Mouse (Mus musculus): ENCODE data around the gene Aqp9.

Gene Aqp9

DNA sequence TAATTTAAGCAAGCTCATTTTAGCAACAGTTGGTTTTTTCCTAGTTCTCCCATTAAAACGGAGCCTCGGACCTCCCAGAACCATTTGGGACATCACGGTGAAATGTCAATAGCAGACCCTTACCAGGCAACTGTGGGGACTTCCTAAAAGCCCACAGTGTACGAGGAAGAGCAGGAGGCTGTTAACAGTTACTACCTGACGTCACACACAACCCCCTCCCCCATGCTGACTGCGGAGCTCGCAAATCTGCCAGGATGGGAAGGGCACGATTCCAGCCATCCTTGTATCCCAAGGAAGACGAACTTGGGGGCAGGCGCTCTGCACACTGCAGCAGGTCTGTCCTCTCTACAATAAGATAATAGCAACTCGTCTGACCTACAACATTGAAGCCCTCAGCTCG lies at the start of gene Aqp9:
TSS of gene Aqp9 (minus strand) at position 172 of the 400 bp plus-strand sequence.
- DNase-seq = no peak

DNA sequence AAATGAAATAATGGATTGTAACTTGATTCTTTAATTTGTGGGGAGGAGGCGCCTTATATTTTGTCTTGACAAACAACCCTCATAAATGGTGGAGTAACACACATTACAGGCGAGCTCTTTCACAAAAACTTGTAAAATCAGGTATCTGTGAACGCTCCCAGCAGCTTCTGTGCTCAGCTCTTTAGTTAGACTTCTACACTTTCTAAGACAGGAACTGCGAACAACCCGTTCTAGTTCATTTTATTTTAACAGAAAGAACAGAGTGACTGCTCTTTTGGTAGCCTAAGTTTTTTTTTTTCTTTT lies 49.3 kb upstream of the Aqp9 start:
- DNase-seq = no peak

DNA sequence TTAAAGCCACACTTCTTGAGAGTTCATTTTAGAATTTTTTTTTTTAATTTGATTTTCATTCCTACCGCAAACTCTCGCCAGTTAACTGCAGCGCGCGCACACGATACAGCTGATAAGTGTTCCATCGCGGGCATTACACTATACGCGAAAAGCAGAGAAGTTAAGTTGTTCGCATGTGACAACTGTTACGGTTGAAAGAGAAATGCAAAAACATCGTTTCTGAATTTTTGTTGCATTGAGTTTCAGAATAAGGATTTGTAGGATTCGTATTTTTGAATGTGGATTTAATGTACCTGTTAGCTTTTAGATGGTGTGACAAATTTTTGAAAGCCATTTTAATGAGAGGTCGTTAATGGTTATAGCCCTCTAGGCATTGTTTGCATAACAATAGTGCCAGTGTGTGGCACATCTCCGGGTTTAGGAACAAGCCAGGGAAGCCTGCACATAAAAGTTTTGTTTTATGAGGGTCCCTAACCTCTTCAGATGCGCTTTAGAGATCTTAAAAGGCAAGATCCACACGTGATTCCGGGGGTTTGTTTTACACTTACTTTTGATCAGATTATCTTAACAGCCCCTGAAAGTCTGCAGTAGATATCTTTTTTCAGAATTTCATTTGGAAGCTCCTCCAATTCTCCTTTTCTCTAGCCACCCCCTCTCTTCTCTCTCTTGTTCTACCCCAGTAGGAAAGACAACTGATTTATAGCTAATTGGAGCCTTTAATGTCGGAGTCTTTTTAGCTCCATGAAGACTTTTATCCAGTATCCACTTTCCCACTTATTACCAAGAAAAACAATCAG lies 48.7 kb upstream of the Aqp9 start:
- DNase-seq = no peak

DNA sequence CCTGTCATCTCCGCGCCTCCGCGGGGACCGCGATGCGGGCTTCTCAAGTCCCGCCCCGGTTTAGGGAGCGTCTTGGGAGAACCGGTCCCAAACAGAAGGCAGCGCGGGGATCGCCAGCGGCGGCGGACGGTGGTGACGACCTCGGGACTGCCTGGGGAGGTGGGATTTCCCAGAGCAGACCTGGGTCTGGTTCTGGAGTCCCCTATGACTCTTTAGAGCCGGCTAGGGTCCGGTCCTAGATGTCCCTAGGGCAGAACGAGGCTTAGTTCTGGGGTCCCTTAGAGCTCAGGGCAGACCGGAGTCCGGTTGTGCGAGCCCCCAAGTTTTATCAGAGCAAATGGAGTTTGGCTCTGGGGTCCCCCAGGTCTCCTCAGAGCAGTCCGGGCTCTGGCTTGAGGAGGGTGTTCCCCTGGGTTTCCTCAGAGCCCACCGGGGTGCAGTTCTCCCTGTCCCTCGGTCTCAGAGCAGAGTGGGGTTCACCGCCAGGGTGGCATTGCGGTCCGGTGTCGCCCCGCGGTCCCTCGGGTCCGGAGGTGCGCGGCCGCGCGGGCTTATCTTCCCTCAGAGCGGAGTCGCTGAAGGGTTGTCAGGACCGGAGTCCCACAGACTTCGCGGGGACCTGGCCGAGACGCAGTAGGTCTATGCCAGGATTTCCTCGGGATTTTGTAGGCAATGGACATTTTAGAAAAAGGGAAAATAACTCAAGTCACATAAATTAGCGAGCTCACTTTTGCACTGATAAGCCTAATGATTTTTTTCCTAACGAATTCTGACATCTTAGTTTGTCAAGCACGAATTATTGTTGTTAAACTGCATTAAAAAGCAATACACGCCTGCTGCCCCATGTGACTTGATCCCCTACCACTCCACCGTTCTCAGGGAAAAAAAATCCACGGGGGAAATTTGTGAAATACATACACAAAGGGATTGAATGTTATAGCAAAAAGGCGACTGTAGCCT lies 47.8 kb upstream of the Aqp9 start:
- DNase-seq = peak in 1 of 2 experiments; percentile 3

DNA sequence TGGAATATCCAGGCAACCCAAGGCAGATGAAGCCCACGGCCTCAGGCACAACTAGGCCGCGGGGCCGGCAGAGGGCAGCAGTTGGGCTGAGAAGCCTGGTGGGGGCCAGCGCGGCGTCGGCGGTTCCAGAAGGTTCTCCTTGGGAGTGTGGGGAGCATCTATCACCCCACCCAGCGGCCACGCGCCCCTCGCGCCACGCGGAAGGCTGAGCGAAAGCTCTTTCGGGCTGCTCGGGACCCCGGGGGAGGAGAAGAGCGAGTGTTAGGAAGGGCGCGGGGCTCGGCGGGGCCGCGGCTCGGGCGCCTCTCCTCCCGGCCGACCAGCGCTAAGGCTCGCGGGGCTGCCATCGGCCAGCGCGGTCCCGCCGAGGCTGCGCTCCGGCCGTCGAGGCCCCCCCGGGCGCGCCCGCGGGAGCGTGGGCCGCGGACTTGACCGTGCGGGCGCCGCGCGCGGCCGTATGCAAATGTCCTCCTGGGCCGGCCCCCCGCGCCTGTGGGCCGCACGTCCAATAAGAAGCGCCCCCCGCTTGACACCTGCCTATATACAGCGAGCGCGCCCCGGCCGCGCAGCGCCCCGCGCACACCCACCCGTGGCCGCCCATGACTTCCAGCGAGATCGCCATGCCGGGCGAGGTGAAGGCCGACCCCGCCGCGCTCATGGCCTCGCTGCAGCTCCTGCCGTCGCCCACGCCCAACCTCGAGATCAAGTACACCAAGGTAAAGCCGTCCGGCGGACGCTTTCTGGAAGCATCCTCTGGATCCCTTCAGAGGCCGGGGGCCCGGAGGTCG lies 47.0 kb upstream of the Aqp9 start, which contains the start of gene Aldh1a2:
TSS of gene Aldh1a2 (plus strand) at position 542 of the 788 bp plus-strand sequence.
- DNase-seq = peak; percentile 47 to 48

DNA sequence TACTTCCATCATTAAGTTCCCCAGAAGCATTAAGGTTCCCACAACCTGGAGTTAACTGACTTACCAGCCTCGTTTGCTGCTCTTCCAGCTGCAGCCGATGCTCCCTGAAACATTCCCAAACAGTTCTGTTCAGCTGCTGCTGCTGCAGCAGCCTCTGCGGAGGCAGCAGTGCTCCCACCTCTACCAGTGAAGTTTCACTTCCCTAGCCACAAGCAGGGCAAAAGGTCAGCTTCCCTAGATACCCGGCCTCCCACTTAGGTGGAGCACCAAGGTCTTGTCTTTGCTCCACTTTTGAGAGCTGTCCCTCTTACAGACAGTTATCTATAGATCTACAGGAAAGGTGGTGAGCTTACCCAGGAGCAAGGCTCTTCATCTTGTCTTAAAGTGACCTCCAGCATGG lies 45.2 kb upstream of the Aqp9 start:
- no peak for DNase-seq

DNA sequence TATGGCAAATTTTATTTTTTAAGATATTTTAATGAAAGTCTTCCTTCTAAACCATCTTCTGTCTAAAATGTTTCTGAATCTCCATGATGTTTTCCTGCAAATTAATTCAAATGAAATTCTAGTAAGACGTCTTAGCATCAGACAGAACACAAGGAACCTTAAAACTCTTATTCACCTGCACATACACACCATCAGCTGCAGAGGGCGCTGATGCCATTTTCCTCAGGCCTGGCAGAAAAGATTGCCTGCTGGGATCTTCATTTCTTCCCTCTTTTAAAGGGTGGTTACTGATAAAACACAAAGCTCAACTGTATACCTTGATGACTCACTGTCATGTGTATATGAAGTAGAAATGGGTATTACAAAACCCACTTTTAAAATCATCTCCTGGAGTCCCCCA lies 42.4 kb upstream of the Aqp9 start:
- no peak for DNase-seq

DNA sequence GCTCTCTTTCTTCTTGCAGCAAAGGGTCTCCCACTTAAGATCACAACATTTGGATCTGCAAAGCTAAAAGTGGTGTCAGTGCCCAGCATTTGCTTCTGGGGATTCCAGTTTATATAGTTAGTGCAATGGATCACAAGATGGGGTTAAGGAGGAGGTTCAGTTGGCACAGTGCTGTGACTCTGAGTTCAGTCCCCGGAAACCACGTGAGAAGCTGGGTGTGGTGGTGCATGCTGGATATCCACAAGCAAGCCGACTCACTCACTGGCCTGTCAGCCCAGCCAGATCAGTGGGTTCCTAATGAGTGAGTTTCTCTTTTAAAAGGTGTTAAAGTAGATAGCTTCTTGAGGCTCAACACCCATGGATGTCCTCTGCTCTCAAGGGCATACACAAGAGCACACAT lies 40.8 kb upstream of the Aqp9 start:
- DNase-seq = no peak

DNA sequence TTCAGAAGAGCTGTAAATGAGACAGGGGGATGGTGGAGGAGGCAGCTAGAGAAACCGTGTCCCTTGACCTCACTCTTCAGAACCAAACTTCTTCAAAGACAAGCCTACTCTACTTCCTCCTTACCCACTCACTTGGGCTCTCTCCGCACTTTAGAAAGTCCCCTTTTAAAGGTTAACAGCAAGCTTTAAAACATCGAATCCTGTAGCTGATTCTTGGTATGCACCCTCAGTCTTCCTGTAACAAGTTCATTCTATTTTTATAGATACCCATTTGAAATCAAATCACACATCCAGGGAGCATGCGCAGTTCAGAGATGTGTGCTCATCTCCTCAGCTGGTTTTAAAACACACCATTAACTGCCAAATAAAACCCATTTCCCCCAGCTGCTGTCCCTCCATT lies 33.8 kb upstream of the Aqp9 start:
- DNase-seq = no peak

DNA sequence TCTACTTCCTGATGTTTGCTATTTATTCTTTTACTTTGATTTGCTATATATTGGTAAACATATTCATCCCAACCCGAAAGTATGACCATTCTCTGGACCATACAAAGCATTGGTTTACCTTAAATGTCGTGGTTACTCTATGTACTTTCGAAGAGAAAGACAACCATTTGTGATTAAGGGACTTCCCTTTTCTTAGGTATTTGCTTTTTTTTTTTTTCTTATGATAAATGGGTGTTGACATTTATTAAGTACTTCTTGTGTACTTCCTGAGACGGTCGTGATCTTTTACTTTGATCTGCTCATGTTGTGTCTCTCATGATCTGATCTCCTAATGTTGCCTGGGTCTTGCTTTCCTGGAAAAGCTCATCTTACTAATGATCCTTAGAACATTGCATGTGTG lies 30.3 kb upstream of the Aqp9 start:
- DNase-seq = no peak

DNA sequence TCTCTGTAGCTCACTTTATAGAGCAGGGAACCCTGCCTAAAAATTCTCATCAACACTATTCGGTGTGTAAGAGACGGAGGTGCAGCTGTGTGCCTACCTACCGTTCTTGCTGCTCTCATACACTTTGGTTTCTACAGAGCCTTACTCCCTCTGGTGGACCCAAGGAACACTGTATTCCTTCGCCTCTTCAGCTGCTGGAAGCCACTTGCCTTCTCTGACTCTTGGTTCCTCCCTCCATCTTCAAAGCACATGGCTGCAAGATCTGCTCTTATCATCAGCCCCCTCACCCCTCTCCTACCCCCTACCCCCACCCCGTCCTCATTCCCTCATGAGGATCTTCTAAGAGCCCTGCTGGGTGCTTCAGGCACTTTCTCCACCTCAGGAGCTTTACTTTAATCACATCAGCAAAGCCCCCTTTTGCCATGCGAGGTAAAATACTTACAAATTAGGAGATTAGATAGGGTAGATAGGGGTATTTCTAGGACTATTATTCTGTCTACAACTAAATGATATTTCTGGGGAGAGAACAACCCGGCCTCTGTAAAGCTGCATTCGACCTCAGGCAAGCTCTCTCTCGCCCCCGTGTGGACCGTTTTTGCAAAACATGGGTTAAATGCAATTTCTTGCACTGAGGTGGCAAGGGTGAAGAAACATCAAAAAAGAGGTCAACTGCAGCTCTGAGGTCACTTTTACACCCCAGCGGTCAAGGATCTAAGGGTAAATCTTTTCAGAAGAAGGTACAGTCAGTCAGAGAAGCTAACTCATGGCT lies 20.3 kb upstream of the Aqp9 start:
- DNase-seq = peak; percentile 43 to 53

DNA sequence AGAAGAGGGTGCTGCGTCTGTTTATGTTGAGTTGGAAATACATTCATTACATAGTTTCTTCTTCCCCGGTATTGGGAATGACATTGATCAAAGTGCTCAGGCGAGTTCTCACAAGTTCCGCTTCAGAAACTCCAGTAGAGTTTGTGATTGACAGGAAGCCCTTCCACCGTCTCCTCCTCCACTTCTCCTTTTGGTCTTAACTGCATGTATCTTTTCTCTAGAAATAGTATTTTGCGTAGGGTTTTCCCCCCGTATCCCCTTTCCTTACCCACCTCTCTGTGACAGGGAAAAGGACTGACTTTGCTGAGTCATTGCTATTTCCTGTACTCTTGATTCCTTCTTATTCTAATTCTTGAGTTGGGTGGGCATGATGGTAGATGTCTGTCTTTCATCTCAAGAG lies 18.9 kb upstream of the Aqp9 start:
- DNase-seq = no peak

DNA sequence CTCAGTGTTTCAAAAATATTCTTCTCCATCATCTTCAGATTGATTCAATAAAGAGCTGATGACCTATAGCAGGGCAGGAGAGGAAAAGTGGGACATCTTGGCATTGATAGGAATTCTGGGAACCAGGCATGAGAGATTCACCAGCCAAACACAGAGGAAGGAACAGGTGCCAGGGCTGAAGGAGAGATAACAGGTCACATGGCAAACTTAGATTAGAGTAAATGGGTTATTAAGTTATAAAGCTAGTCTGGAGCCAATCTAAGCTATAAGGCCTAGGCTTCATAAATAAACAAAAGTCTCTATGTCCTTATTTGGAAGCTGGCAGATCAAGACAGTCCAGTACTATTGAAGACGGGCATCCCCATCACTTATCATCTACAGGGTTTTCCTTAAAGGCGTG lies 17.3 kb upstream of the Aqp9 start:
- no peak for DNase-seq

DNA sequence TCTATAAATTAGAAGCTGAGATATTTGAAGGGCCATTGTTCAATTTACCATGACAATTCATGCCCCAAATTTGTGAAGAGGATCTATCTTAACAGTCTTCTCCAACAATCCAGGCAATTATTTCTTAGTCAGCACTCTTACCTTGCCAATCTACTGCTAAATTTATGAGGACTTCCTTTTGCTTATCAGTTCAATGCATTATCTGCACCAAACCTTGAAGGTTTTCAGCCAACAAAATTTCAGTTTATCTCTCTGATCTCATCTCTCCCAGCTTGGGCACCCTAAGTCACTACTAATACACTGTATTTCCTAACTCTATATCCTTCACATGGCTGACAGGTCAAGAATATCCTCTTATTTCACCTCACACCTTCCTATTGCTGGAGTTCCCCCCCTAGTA lies 16.8 kb upstream of the Aqp9 start:
- DNase-seq = no peak

DNA sequence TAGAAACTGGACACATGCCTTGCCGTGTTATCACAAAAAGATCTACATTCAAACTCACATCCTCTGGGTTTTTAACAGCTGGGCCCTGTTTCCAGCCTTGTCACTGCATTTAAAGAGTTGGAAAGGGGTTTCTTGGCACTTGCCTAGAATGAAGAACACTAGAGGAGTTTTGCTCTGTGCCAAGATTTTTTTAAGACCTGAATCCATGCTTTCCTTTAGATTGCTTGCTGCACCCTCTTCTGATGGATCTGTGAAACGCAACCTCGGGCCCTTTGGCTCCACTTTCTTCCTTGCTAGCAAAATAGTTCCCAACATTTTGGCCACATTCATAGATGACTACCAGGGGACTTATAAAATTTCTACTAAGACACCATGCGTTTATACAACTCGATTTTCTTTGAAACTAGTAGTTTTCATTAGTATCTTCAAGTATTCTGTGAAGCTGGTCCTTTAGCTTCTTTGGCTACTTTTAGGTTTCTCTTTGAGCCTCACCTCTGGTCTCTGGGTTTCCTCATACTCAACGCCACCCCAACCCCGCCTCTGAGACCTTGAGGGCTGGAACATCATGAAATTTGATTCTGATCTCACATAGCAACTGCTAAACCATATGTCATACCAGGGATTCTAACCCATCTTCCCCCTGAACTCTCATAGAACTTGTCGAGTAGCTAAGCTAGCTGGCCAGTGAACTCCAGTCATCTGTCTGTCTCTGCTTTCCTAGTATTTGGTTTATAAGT lies 11.7 kb upstream of the Aqp9 start:
- DNase-seq = no peak

DNA sequence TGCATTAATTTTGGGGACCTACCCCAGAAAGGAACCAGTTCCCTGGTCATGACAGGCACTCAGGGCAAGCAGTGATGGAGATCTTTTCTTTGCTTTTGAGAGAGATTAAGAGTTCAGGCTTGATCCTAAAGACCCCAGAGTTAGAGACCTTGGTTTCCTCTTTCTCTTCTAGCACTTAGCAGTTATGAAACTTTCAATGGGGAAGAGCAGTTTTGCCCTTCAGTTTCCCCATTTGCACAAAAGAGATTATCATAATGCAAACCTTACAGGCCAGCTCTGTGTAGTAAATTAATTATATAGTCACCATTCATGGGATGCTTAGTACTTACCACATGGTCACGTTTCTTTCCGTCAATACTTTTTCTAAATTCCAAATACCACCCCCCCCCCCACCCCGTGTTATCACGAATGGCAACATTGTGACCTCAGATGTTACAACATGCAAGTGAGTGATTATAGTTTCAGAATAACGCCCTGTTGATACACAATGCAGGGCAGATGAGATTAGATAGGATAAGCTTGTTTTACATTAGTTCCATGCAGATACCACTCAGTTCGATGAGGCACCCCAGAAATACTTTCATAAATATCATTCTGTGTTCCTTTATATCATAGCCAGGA lies 10.9 kb upstream of the Aqp9 start:
- DNase-seq = no peak

DNA sequence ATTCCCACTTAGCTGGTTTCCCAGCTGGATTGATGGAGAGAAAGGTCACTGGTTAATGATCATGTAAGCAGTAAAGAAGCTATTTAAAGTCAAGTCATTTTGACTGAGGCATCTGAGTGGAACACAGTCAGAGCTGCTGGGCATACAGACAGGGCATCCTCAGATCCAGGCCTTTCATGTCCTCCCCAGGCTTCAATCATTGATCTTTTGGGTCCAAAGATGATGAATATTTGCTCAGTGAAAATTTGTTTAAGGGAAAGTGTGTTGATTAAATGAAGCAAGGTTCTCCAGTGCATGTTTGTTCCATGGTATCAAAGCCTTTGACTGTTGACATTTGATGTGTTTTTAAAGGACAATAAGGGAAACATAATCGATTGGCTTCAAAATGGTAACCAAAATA lies 7.2 kb upstream of the Aqp9 start:
- no peak for DNase-seq

DNA sequence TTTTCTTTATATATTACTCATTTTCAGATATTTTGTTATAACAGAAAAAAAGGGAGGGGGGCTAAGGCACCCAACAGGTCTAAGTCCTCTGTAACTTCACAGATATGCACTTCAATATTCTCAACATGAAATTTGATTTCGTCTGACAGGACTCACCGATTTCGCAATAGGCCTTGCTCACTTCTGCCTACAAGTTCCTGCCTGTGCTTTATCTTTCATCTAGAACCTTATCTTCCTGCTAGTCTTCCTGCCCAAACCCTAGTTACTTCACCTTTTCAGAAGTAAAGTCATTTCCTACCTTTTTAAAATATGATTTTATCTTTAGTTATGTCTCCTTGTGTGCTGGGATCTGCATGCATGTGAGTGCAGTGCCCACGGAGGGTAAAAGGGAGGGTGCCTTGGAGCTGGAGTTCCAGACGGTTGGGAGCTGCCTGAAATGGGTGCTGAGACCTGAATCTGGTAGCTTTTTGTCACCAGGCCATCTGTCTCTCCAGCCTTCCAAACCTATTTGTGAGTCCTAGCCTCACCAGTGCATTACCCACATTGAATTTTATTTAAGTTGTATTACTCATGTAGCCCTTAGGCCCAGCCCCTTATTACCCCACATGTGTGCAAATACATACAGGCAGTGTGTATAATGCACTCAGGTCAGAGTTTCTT lies 6.0 kb upstream of the Aqp9 start:
- no peak for DNase-seq

DNA sequence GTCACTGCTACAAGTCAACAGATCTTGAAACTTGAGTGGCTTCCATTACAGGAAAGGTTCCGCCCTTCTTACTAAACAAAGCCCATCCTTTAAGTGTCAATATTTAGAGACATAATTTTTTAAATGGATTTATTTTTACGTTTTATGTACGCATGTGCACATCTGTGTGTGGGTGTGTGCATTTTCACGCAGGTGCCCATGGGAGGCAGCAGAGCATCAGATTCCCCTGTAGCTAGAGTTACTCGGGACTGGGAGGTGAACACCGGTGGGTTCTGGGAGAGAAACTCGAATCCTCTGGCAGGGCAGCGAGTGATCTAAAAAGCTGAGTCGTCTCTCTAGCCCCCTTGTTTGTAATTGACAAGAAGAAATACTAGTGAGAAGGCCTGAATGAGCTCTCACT lies 5.1 kb upstream of the Aqp9 start:
- DNase-seq = no peak

DNA sequence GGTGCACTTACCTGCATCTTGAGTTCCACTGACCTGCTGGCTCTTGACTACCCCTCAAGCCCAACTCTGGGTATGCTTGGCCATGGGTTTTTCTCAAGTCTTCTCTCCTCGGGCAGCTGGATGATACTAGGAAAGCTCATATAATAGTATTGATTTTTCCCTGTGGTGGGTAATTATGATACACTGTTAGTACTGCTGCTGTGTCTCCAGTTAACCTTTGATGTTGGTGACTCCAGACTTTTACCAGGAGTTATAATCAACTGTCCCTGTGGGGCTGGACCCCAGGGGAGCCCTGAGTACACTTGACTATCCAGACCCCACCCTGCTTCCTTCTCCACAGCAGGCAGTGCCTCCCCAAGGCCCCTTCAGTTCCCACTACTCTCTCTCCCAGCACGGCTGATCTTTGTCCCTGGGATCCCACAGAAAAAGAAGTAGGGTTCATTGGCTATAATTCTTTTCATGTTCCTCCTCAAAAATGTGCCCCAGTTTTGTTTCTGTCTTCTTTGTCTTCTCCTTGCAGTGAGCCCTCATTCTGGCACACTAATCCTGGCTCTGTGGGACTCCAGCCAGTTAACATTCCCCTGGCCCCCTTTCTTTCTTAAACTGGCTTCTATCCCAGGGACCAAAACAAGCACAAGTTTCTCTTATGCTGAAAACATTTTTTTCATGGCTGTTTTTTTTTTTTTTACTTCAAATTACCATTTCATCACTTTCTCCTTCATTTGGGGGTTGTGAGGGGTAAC lies 838 bp downstream of the Aqp9 start:
- DNase-seq = no peak

Data from thymus, postnatal 36 days (tissue).